Mouse (Mus musculus) midbrain, embryonic 13.5 days (tissue): ENCODE data around the gene Cdt1. TPM values are rescaled to one million over a fixed set of nuclear protein-coding genes. Genes with fewer than 3 reads are reported as not detected.

Experiments
- ATAC-seq: fragments of 200-750 bp; cut with Nextera tagmentation; 2 replicates; pipeline ENCODE4 v1.8.0; 2017; ENCODE audit warnings: mild to moderate bottlenecking, moderate TSS enrichment, moderate library complexity
- H3K27ac ChIP-seq: fragments of 300-500 bp; sonication (generic); 2 replicates; pipeline ENCODE4 v1.5.1; 2015; ENCODE audit warnings: inconsistent platforms, mild to moderate bottlenecking, moderate library complexity
- H3K27me3 ChIP-seq: fragments of 300-500 bp; sonication (generic); 2 replicates; pipeline ENCODE4 v1.6.1; 2015; ENCODE audit warnings: mild to moderate bottlenecking, inconsistent platforms
- H3K36me3 ChIP-seq: fragments of 300-500 bp; sonication (generic); 2 replicates; pipeline ENCODE4 v1.6.1; 2015; ENCODE audit warnings: mild to moderate bottlenecking, inconsistent platforms
- H3K4me1 ChIP-seq: fragments of 300-500 bp; sonication (generic); replicated peaks from 2 replicates; pipeline ENCODE4 v1.6.1; 2015; ENCODE audit warnings: inconsistent platforms
- H3K4me2 ChIP-seq: fragments of 300-500 bp; sonication (generic); replicated peaks from 2 replicates; pipeline ENCODE4 v1.6.1; 2015; ENCODE audit warnings: moderate library complexity, mild to moderate bottlenecking, inconsistent platforms
- H3K4me3 ChIP-seq: fragments of 300-500 bp; sonication (generic); replicated peaks from 2 replicates; pipeline ENCODE4 v1.5.1; 2015; ENCODE audit warnings: mild to moderate bottlenecking, inconsistent platforms
- H3K9ac ChIP-seq: fragments of 300-500 bp; sonication (generic); replicated peaks from 2 replicates; pipeline ENCODE4 v1.6.1; 2015; ENCODE audit warnings: mild to moderate bottlenecking, inconsistent platforms
- H3K9me3 ChIP-seq: fragments of 300-500 bp; sonication (generic); 2 replicates; pipeline ENCODE4 v1.6.1; 2016; ENCODE audit warnings: mild to moderate bottlenecking, inconsistent platforms
- WGBS: fragments of 180-500 bp; shearing (Covaris S2); methylation state at CpG from one replicate; pipeline ENCODE4 v1.1.7; 2015; 5-methylcytosine and 5-hydroxymethylcytosine counted together
- polyA plus RNA-seq: library from polyadenylated mRNA; unstranded; fragments of >200 nt; fragmentation: Nextera tagmentation; extraction: Ambion mirVana; gene quantifications from 2 replicates; pipeline ENCODE4 v1.2.1, GENCODE M21; 2015

The Cdt1 gene
- polyA plus RNA-seq: 13.8 and 14.1 TPM in 2 replicates

DNA sequence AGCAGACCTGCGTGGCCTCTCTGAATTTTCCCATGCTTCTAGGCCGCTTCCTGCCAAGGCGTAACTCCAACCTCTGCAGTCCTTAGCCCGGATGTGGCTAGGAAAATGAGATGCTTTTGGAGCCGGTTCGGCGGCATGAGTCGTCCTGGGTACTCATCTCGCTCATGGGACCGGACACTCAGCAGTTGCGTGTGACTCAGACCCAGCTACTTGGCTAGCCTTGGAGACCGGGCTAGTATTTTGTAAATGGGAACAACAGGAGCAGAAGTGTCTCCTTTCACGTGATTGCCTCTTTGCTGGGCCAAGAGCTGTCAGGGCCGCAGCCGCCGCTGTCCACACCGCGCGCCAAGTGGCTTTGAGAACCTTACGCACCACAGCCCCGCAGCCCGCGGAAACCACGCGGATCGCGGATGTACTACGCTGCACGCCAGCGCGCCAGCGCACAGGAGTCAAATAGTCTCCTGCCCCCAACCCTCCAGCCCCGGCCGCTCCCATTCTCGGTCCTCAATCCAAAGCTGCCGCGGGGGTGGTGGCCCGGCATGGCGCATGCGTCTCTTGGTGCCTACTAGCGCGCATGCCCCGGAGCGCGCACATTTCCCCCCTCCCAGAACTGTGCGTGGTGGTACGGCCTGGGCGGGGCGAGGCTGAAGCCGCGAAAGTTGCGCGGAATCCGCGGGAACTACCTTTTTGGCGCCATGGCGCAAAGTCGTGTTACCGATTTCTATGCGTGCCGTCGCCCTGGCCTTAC, at the start of gene Cdt1:
Cdt1 (plus strand) TSS at position 655 of the 748 bp plus-strand sequence.
- no peaks in the 10 kb centered on the region for H3K27me3 ChIP-seq
- H3K9ac ChIP-seq: peak within 1 kb of the TSS; percentile 87
- peaks cover 27% of the 10 kb centered on the region for H3K4me1 ChIP-seq
- under 1% methylated on average over 62 of the region's 62 CpGs for WGBS
- H3K4me2 ChIP-seq: peak within 1 kb of the TSS; percentile 95
- H3K4me3 ChIP-seq: peak within 1 kb of the TSS; percentile 74
- peak within 1 kb of the TSS; percentile 89 for H3K27ac ChIP-seq
- peak; percentile 96 for ATAC-seq
- no peaks in the 10 kb centered on the region for H3K9me3 ChIP-seq
- peaks cover 29% of the 10 kb centered on the region for H3K36me3 ChIP-seq

DNA sequence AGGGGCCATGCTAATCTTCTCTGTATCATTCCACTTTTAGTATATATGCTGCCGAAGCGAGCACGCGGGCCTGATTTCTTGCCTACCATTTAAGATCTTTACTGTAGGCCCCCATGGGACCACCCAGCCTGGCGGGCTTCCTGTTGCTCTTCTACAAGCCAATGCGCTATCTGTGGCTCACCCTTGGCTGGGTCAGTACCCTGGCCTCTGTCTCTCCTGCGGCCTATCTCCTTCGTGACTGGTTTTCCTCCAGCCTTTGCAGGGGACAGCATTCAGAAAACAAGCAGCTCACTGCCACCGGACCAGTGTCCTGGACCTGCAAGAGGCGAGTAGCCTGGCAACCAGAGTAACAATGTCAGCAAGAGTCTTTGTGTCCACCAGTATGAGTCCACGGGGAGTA, 47.2 kb upstream of the Cdt1 start:
- no peaks in the 10 kb centered on the region for H3K27me3 ChIP-seq
- no peak overlapping the region for H3K4me2 ChIP-seq
- peak overlapping the region; percentile 17; the same call in 1 of the 2 replicates for H3K27ac ChIP-seq
- ATAC-seq: no peak
- H3K4me1 ChIP-seq: peaks cover 34% of the 10 kb centered on the region
- no peaks in the 10 kb centered on the region for H3K9me3 ChIP-seq
- no peak overlapping the region for H3K4me3 ChIP-seq
- H3K9ac ChIP-seq: no peak overlapping the region
- 80% methylated on average over 11 of the region's 11 CpGs for WGBS
- H3K36me3 ChIP-seq: no peaks in the 10 kb centered on the region

DNA sequence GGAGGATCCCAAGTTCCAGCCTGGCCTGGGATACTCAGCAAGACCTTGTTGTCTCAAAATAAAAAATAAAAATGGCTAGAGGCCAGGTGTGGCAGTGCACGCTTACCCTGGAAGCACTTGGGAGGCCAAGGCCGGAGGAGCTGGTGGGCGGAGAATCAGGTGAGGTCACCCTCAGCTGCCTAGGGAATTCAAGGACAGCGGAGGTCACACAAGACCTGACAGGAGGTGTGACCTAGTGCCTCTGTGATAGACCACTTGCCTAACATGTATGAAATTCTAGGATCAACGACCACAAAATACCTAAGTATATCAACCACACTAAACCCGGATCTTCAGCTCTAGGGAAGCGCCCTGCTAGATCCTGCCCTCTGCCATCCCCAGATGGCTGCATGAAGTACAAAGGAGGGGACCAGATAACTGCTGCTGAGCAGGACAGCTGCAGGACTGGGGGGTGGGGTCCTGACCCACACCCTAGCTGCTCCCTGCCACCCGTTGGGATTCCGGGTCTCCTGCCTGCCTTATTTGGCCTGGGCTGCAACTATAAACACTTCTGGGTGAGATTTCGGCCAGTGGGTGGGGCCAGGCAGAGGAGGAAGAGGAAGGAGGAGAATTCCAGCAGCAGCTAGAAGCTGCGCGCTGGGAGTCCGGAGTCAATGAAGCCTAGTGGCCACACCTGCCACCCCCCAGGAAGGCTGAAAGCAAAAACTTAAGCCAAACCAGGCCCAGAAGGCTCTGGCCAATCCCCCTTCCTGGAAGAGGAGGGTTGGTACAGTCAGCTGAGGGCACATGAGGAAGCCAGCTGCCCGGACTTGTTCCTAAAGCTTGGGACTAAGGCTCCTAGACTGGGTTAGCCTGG, 44.8 kb upstream of the Cdt1 start:
- peaks cover 23% of the 10 kb centered on the region for H3K4me1 ChIP-seq
- 0 out of 2 replicates have a peak overlapping the region, but pooled peaks have one; percentile 29 for H3K9ac ChIP-seq
- WGBS: 58% methylated on average over 14 of the region's 14 CpGs
- H3K9me3 ChIP-seq: no peaks in the 10 kb centered on the region
- H3K27me3 ChIP-seq: no peaks in the 10 kb centered on the region
- H3K4me3 ChIP-seq: no peak overlapping the region
- H3K36me3 ChIP-seq: no peaks in the 10 kb centered on the region
- H3K27ac ChIP-seq: peak overlapping the region; percentile 48
- ATAC-seq: no peak; the same call in 1 of the 2 replicates
- H3K4me2 ChIP-seq: no peak overlapping the region; the same call in 1 of the 2 replicates

DNA sequence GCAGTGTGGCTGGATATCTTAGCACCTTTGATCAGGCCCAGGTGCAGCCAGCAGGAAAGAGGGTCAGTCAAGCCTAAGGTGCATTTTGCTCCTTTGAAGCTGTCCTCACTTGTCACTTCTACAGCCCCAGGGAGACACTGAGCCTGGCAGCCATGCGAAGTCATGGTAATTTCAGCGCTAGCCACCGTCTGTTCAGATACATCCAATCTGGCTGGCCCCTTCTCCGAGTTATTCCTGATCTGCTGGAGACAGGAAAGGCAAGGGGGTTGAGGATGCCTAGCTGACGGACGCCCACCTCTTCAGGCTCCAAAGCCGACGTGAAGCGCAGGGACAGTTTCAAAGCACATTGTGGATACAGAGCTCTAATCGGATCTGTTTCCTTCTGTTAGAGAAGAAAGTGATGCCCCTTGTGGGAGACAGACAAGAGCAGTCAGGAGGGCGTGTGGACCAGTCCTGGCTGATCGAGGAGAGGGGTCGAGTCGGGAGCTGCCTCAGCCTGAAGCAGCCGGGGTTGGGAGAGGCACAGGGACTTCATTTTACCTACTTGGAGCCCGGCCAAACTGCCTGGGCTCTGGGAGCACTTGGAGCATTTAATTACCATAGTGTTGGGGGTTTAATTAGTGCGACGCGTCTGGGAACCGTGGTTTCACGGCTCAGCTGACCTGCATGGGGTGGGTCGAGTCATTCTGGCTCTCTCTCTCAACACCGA, 44.0 kb upstream of the Cdt1 start:
- Histone ChIP-seq H3K4me3 (no peak overlapping the region), H3K36me3 (no peaks in the 10 kb centered on the region), H3K27ac (peak overlapping the region; percentile 48), H3K9me3 (no peaks in the 10 kb centered on the region), H3K27me3 (no peaks in the 10 kb centered on the region), H3K4me1 (peaks cover 19% of the 10 kb centered on the region), H3K4me2 (peak overlapping the region; percentile 39), H3K9ac (peak overlapping the region; percentile 10; the same call in 1 of the 2 replicates)
- 17% methylated on average over 23 of the region's 23 CpGs for WGBS
- peak; percentile 76 for ATAC-seq

DNA sequence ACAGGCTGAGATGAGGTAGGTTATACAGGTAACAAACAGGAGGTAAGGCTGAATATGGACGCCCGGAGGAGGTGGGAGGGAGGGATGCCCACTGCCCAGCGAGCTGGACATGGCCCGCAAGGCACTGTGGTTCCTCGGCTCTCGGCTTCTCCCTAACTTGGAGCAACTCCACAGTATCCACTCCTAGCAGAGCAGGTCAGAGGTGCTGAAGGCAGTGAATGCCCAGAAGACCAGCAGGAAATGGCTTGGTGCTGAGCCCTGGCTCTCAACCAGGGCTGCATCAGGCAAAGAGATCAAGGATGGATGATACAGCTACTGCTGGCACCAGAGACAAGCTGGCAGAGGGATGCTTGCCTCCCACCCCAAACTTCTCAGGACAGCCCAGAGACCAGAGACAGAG, 43.3 kb upstream of the Cdt1 start:
- no peaks in the 10 kb centered on the region for H3K27me3 ChIP-seq
- no peaks in the 10 kb centered on the region for H3K9me3 ChIP-seq
- 0 out of 2 replicates have a peak overlapping the region, but pooled peaks have one; percentile 48 for H3K27ac ChIP-seq
- no peaks in the 10 kb centered on the region for H3K36me3 ChIP-seq
- H3K4me1 ChIP-seq: peaks cover 19% of the 10 kb centered on the region
- no peak overlapping the region for H3K9ac ChIP-seq
- H3K4me2 ChIP-seq: peak overlapping the region; percentile 39; the same call in 1 of the 2 replicates
- no peak overlapping the region for H3K4me3 ChIP-seq
- no peak for ATAC-seq
- WGBS: 87% methylated on average over 6 of the region's 6 CpGs

DNA sequence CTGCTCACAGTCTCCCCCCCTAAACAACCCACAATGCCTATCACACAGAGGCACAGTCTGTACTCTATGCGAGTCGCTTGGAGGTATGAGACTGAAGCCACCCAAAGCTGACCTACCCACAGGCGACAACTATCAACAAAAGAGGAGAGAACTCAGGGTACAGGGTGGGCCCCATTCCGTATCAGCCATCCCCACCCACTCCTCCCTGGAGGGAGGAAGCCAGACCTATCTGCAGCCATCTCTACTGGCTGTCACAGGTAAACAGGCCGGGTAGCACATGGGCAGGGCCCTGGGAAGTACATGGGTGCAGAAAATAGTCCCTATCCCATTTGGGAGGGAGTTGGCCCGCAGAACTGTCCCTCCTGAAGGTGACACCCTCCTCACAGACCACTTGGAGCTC, 42.8 kb upstream of the Cdt1 start:
- Histone ChIP-seq H3K4me1 (peaks cover 19% of the 10 kb centered on the region), H3K9ac (no peak overlapping the region), H3K36me3 (no peaks in the 10 kb centered on the region), H3K9me3 (no peaks in the 10 kb centered on the region), H3K27ac (no peak overlapping the region), H3K27me3 (no peaks in the 10 kb centered on the region), H3K4me2 (no peak overlapping the region), H3K4me3 (no peak overlapping the region)
- WGBS: 80% methylated on average over 6 of the region's 6 CpGs
- no peak for ATAC-seq

DNA sequence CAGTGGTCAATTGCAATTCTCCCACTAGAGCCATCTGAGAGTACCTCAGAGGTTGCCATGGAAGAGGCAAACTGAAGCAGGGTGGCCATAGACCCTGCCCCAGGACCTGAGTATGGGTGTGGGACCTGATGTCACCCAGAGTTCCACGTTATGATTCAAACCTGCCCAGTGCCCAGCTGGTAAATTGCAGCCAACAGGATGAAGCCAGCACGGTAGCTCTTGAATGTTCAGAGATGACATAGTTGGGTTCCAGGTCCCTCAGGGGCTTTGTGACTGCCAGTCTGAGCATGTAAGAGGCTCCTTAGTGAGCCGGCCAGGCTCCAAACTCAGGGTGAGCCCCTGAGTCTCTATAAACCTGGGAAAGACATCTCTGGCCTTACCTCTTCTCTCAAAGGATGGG, 41.7 kb upstream of the Cdt1 start:
- H3K4me3 ChIP-seq: no peak overlapping the region
- H3K9ac ChIP-seq: no peak overlapping the region
- H3K27me3 ChIP-seq: no peaks in the 10 kb centered on the region
- H3K4me2 ChIP-seq: no peak overlapping the region
- H3K9me3 ChIP-seq: no peaks in the 10 kb centered on the region
- 88% methylated on average over 3 of the region's 3 CpGs for WGBS
- ATAC-seq: no peak
- no peaks in the 10 kb centered on the region for H3K36me3 ChIP-seq
- peaks cover 19% of the 10 kb centered on the region for H3K4me1 ChIP-seq
- no peak overlapping the region for H3K27ac ChIP-seq

DNA sequence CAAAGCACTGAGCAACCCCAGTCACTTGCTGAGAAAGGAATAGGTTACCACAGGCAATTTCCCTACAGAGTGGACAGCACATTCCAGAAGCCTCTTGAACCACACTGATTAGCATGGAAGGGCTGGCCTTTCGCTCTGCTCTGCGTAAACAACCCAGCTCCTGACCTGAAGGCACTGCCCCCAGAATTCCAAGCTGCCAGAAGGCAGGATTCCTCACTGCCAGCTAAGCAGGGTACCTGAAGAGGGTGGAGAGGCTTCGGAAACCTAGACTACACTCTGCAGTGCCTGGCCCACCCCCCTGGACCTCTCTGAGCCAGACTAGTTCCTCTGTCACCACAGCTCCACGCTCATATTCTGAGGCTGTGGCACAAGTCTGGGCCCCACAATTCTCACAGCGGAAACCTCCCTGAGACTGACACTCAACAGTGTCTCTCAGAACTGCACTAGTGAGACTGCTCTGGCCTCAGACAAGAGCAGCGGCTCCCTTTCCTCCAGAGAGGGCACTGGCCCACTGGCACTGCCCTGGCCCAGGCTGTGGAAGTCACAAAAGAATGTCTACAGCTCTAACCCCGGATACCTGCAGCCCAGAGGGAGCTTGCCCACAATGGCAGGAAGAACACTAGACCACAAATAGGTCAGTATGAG, 41.2 kb upstream of the Cdt1 start:
- H3K27me3 ChIP-seq: no peaks in the 10 kb centered on the region
- H3K9ac ChIP-seq: no peak overlapping the region
- no peaks in the 10 kb centered on the region for H3K9me3 ChIP-seq
- WGBS: 75% methylated on average over 7 of the region's 7 CpGs
- H3K36me3 ChIP-seq: no peaks in the 10 kb centered on the region
- H3K4me1 ChIP-seq: peaks cover 19% of the 10 kb centered on the region
- H3K4me2 ChIP-seq: no peak overlapping the region
- H3K4me3 ChIP-seq: no peak overlapping the region
- ATAC-seq: no peak
- no peak overlapping the region; the same call in 1 of the 2 replicates for H3K27ac ChIP-seq

DNA sequence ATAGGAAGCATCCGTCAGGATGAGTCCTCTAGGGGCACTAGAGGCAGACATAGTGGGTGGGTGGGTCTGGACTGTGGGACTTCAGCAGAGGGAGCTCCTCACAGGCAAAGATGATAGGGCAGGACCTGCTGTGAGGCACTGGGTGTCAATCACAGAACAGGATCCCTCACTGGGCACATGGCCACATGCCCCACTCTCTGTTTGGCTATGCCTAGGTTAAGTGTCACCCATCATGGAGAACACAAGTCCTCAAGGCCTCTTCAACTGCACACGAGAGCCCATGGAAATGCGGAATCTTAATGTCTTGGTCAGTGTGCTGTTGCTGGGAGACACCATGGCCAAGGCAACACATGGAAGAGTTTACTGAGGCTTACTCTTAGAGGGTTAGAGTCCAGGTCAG, 39.9 kb upstream of the Cdt1 start:
- WGBS: 98% methylated on average over 3 of the region's 3 CpGs
- Histone ChIP-seq H3K4me3 (no peak overlapping the region), H3K4me1 (peaks cover 17% of the 10 kb centered on the region), H3K27me3 (no peaks in the 10 kb centered on the region), H3K9me3 (no peaks in the 10 kb centered on the region), H3K27ac (no peak overlapping the region), H3K9ac (no peak overlapping the region), H3K4me2 (no peak overlapping the region), H3K36me3 (no peaks in the 10 kb centered on the region)
- no peak for ATAC-seq

DNA sequence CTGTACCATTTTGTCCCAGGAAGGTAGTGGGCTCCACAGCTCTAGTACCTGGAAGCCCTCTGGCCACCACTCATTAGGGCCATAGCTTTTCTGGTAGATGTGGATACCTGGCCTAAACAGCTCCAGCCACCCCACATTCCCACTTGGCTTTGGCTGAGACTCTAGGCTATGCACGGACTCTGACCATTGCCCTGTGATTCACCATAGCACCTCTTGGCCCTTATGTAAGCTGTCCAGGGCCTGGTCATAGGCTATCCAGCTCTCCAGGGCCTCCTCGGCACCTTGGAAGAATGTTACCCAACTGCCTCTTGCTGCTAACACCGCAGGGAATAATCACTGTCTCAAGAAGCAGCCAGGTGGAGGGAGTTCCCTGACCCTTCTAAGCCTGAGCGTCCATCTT, 38.7 kb upstream of the Cdt1 start:
- ATAC-seq: no peak
- H3K27ac ChIP-seq: no peak overlapping the region
- 91% methylated on average over 4 of the region's 4 CpGs for whole genome bisulfite sequencing
- no peaks in the 10 kb centered on the region for H3K9me3 ChIP-seq
- H3K4me3 ChIP-seq: no peak overlapping the region
- no peak overlapping the region for H3K9ac ChIP-seq
- no peaks in the 10 kb centered on the region for H3K27me3 ChIP-seq
- H3K4me1 ChIP-seq: peaks cover 5% of the 10 kb centered on the region
- H3K4me2 ChIP-seq: no peak overlapping the region
- no peaks in the 10 kb centered on the region for H3K36me3 ChIP-seq

DNA sequence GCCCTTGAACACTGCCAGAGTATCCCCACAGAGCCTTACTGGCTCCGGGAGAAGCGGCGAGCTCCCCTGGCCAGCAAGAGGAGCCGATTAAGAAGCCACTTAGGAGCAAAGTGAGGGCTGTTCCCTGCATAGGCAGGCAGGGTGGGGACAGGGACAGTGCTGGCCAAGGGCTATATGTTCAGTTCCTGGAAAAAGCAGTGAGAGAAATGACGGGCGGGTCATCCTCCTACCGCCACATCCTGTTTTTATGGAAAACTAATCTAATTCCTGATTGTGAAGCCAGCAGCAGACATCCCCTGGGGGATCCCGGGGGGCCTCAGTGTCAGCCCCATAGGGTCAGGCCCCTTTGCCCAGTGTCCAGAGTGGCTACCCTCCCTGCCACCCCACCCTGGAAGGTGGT, 36.5 kb upstream of the Cdt1 start:
- H3K27ac ChIP-seq: no peak overlapping the region
- H3K4me2 ChIP-seq: no peak overlapping the region
- H3K36me3 ChIP-seq: no peaks in the 10 kb centered on the region
- no peaks in the 10 kb centered on the region for H3K4me1 ChIP-seq
- 86% methylated on average over 8 of the region's 8 CpGs for WGBS
- no peaks in the 10 kb centered on the region for H3K9me3 ChIP-seq
- no peaks in the 10 kb centered on the region for H3K27me3 ChIP-seq
- H3K4me3 ChIP-seq: no peak overlapping the region
- ATAC-seq: no peak
- no peak overlapping the region for H3K9ac ChIP-seq
